Mouse (Mus musculus): ENCODE measurements around the gene Phf1. TPM values are rescaled to one million over a fixed set of nuclear protein-coding genes. Genes with fewer than 3 reads are reported as not detected.

Phf1 gene
- polyA plus RNA-seq, 1 experiment from 2014 or later: 11.2 TPM

DNA sequence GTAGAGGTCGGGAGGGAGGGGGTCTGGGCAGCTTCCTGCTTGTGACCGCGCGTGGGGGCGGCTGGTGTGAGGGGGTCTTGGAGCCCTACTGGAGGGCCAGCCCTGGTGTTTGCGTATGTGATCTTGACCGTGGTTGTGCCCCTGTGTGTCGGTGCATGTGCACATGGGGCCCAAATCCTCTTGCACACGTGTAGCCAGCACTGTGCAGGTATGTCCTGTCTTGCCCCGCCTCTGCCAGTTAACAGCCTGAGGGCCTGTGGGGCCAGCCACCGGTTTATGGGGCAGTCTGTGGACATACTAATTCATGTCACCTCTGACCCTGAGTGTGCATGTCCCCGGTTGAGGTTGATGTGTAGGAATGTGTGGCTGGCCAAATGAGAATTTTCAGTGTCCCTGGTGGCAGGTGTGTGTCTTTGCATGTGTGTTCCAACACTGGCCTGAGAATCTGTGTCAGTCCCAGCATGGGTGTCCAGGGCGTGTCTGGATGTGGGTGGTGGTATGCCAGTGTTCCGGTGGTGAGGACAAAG is 16.3 kb downstream of the Phf1 start:
- Histone ChIP-seq H3K27ac (ENCODE audit: low read depth, low read length) (peak overlapping the region; percentile 28; the same call in 1 of the 2 replicates), H3K27me3 (replicated peaks; ENCODE audit: control insufficient read depth, insufficient read depth, low read length) (no peaks in the 10 kb centered on the region), H3K9ac (ENCODE audit: low read depth, low read length) (0 out of 2 replicates have a peak overlapping the region, but pooled peaks have one; percentile 45), H3K9me3 (ENCODE audit: control insufficient read depth) (no peaks in the 10 kb centered on the region), H3K4me2 (replicated peaks; ENCODE audit: low read depth) (peak overlapping the region; percentile 100), H3K4me3 (ENCODE audit: low read depth, low read length) (peak overlapping the region; percentile 69), H3K4me1 (replicated peaks; ENCODE audit: control insufficient read depth, insufficient read depth, low read length) (peaks cover 7% of the 10 kb centered on the region; the same call in 1 of the 2 replicates), H3K36me3 (ENCODE audit: control insufficient read depth, insufficient read depth) (no peaks in the 10 kb centered on the region)
- ATAC-seq: peak; percentile 61
- 7% methylated on average over 12 of the region's 14 CpGs for WGBS
- TF ChIP-seq CTCF (IDR thresholded peaks at IDR 0.05; ENCODE audit: low read depth): peak; percentile 67

DNA sequence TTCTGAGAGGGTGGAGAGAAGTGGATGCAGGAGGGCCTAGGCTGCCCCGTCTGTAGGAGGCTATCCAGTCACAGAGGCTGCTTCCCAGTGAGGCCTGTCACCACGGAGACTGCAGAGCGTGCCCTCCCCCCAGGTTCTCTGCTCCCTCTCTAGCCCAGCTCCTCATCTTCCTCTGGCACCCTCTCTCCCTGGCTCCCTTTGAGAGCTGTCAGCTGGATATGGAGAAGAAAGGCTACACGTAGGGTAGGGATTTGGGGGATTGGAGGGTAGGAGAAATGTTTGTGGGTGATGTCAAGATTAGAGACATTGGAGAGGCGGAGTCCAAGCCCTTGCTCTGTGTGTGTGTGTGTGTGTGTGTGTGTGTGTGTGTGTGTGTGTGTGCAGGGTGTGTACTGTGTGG is 17.0 kb downstream of the Phf1 start:
- TF ChIP-seq CTCF (IDR thresholded peaks at IDR 0.05; ENCODE audit: low read depth): no peak
- H3K4me3 ChIP-seq (ENCODE audit: low read depth, low read length): no peak overlapping the region
- no peaks in the 10 kb centered on the region for H3K36me3 ChIP-seq (ENCODE audit: control insufficient read depth, insufficient read depth)
- no peaks in the 10 kb centered on the region for H3K9me3 ChIP-seq (ENCODE audit: control insufficient read depth)
- H3K9ac ChIP-seq (ENCODE audit: low read depth, low read length): no peak overlapping the region
- ATAC-seq: no peak
- 59% methylated on average over 5 of the region's 5 CpGs for WGBS
- H3K27me3 ChIP-seq (replicated peaks; ENCODE audit: control insufficient read depth, insufficient read depth, low read length): no peaks in the 10 kb centered on the region
- peaks cover 7% of the 10 kb centered on the region; the same call in 1 of the 2 replicates for H3K4me1 ChIP-seq (replicated peaks; ENCODE audit: control insufficient read depth, insufficient read depth, low read length)
- H3K4me2 ChIP-seq (replicated peaks; ENCODE audit: low read depth): peak overlapping the region; percentile 100; the same call in 1 of the 2 replicates
- H3K27ac ChIP-seq (ENCODE audit: low read depth, low read length): no peak overlapping the region

DNA sequence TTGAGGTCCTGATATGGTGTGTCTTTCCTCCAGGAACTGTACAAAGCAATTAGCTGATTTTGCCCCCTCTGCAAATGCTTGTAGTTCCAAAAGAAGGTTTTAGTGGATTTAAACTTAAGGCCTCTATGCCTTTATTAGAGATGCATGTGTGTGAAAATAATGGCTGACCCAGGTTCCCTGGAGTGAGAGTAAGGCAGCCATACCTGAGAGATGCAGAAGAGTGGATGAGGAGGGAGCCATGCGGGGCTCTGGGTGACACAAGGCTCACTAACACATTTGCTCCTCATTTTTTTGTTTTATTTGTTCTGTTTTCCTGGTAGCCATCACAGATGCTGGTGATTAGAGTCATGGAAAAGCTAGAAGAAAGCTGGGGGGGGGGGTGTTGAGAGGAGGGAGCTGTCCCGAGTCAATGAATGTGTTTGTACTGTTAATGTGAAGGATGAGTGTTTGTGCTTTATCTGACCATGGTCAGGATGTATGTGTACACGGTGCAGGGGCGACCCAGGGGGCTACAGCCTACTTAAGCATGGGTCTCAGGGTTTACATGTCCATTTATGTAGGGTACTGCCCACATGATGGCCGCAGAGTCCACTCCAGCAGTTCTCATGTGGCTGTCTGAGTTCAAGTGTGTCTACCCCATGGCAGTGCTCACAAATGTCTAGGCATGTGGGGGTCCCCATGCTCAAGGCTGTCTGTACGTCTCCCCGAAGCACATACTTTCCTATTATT is 17.9 kb downstream of the Phf1 start:
- no peak overlapping the region for H3K4me3 ChIP-seq (ENCODE audit: low read depth, low read length)
- no peak overlapping the region for H3K9ac ChIP-seq (ENCODE audit: low read depth, low read length)
- H3K27ac ChIP-seq (ENCODE audit: low read depth, low read length): no peak overlapping the region
- no peak for ATAC-seq
- TF ChIP-seq CTCF (IDR thresholded peaks at IDR 0.05; ENCODE audit: low read depth): no peak
- WGBS: 52% methylated on average over 7 of the region's 7 CpGs
- H3K4me2 ChIP-seq (replicated peaks; ENCODE audit: low read depth): peak overlapping the region; percentile 55
- H3K27me3 ChIP-seq (replicated peaks; ENCODE audit: control insufficient read depth, insufficient read depth, low read length): no peaks in the 10 kb centered on the region
- H3K9me3 ChIP-seq (ENCODE audit: control insufficient read depth): no peaks in the 10 kb centered on the region
- no peaks in the 10 kb centered on the region for H3K36me3 ChIP-seq (ENCODE audit: control insufficient read depth, insufficient read depth)
- H3K4me1 ChIP-seq (replicated peaks; ENCODE audit: control insufficient read depth, insufficient read depth, low read length): peaks cover 7% of the 10 kb centered on the region; the same call in 1 of the 2 replicates

DNA sequence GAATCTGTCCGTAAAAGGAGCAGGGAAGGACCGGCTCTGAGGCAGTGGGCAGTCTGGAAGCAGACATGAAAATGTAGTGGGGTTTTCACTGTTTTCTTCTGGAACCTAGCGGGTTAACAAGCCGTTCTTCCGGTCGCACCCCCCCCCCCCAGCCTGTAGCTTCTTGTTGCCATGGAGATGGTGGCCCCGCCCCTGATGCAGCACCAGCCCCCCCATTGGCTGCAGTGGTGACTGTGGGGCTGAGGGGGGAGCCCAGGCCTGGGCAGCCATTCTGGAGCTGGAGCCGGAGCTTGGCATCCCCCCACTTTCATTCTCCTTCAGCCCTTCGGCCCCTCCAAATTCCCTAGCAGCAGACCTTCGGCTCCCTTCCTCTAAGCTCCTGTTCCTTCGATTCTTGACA is 18.6 kb downstream of the Phf1 start:
- 10% methylated on average over 11 of the region's 11 CpGs for WGBS
- Histone ChIP-seq H3K4me2 (replicated peaks; ENCODE audit: low read depth) (peak overlapping the region; percentile 55), H3K4me1 (replicated peaks; ENCODE audit: control insufficient read depth, insufficient read depth, low read length) (peaks cover 7% of the 10 kb centered on the region; the same call in 1 of the 2 replicates), H3K27me3 (replicated peaks; ENCODE audit: control insufficient read depth, insufficient read depth, low read length) (no peaks in the 10 kb centered on the region), H3K27ac (ENCODE audit: low read depth, low read length) (no peak overlapping the region), H3K36me3 (ENCODE audit: control insufficient read depth, insufficient read depth) (no peaks in the 10 kb centered on the region), H3K4me3 (ENCODE audit: low read depth, low read length) (peak overlapping the region; percentile 17; the same call in 1 of the 2 replicates), H3K9me3 (ENCODE audit: control insufficient read depth) (no peaks in the 10 kb centered on the region), H3K9ac (ENCODE audit: low read depth, low read length) (no peak overlapping the region)
- no peak for ATAC-seq
- no peak for TF ChIP-seq CTCF (IDR thresholded peaks at IDR 0.05; ENCODE audit: low read depth)

DNA sequence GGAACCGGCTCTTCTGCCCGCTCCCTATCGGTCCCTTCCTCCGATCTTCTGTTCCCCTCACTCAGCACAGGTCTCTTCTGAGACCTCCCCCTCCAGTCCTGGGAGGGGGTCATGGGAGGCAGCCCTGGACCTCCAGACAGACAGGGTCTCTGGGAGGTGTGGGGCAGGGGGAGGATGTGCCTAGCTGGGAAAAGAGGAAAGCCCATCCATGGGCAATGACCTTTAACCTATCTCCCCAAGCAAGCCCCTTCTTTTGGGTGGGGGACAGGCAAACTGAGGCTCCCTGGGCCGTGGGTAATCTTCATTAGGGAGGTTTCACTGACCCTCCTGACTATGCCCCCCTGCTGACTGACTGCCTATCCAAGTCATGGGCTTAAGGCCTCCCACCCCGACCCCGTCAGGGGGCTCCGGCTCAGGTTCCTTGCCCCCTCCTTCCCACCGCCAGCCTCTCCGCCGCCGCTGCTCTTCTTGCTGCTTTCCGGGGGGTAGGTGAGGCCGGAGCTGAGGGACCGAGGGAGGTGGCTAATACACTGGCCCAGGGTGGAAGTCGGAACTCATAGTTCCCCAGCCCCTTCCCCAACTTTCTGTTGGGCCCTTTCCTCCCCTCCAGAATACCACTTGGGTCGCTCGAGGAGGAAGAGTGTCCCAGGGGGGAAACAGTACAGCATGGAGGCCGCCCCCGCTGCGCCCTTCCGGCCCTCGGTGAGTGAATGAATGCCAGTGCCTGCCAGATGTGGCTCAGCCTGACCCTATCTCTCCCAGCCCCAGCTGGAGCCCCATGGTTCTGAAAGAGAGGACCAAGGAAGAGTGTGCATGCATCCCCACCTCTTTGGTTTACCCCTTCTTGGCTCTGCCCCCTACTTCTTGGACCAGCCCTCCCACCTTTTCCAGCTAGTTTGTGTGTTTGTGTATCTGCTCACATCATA is 19.4 kb downstream of the Phf1 start:
- 42% methylated on average over 23 of the region's 23 CpGs for WGBS

More for the DNA sequence above, 19.4 kb downstream of the Phf1 start:
- no peak for ATAC-seq
- TF ChIP-seq CTCF (IDR thresholded peaks at IDR 0.05; ENCODE audit: low read depth): no peak
- no peak overlapping the region for H3K9ac ChIP-seq (ENCODE audit: low read depth, low read length)
- no peaks in the 10 kb centered on the region for H3K27me3 ChIP-seq (replicated peaks; ENCODE audit: control insufficient read depth, insufficient read depth, low read length)
- peak overlapping the region; percentile 17; the same call in 1 of the 2 replicates for H3K4me3 ChIP-seq (ENCODE audit: low read depth, low read length)
- H3K4me1 ChIP-seq (replicated peaks; ENCODE audit: control insufficient read depth, insufficient read depth, low read length): peaks cover 7% of the 10 kb centered on the region; the same call in 1 of the 2 replicates
- H3K27ac ChIP-seq (ENCODE audit: low read depth, low read length): no peak overlapping the region
- H3K9me3 ChIP-seq (ENCODE audit: control insufficient read depth): no peaks in the 10 kb centered on the region
- peak overlapping the region; percentile 55 for H3K4me2 ChIP-seq (replicated peaks; ENCODE audit: low read depth)
- H3K36me3 ChIP-seq (ENCODE audit: control insufficient read depth, insufficient read depth): peaks cover 5% of the 10 kb centered on the region; the same call in 1 of the 2 replicates
